Mouse (Mus musculus) MEL (cell line): ENCODE measurements around the gene Evpl.

Experiments used
- CTCF ChIP-seq, 3 experiments: IDR thresholded peaks in 2 of 3; conservative IDR thresholded peaks in 1 of 3; 2 replicates each; pipeline ENCODE4 v1.5.1; 2011 to 2012; ENCODE audit warnings: low read length in 3 of 3, low read depth in 2 of 3, mild to moderate bottlenecking in 2 of 3, improper control_type of control experiment in 1 of 3, inconsistent platforms in 1 of 3, mixed read lengths in 1 of 3, moderate library complexity in 1 of 3; ENCODE audit not compliant: control insufficient read depth in 1 of 3, insufficient read depth in 1 of 3, poor library complexity in 1 of 3, severe bottlenecking in 1 of 3
- ETS1 ChIP-seq: IDR thresholded peaks from 2 replicates; pipeline ENCODE4 v1.6.1; 2012; ENCODE audit warnings: low read depth, mild to moderate bottlenecking, inconsistent platforms, low read length, improper control_type of control experiment, moderate library complexity
- GATA1 ChIP-seq: IDR thresholded peaks from 2 replicates; pipeline ENCODE4 v1.6.1; 2011; ENCODE audit warnings: low read depth, low read length, improper control_type of control experiment
- HCFC1 ChIP-seq: IDR thresholded peaks from 2 replicates; pipeline ENCODE4 v1.6.1; 2012; ENCODE audit warnings: low read depth, mild to moderate bottlenecking, inconsistent platforms, low read length, improper control_type of control experiment, moderate library complexity
- MAFK ChIP-seq: IDR thresholded peaks from 2 replicates; pipeline ENCODE4 v1.6.1; 2011; ENCODE audit warnings: low read depth, mild to moderate bottlenecking, low read length, improper control_type of control experiment, borderline replicate concordance
- MAX ChIP-seq: IDR thresholded peaks from 2 replicates; pipeline ENCODE4 v1.6.1; 2011; ENCODE audit warnings: low read length, improper control_type of control experiment
- MAZ ChIP-seq: IDR thresholded peaks from 2 replicates; pipeline ENCODE4 v1.6.1; 2012; ENCODE audit warnings: low read depth, mild to moderate bottlenecking, inconsistent platforms, low read length, improper control_type of control experiment
- MXI1 ChIP-seq: IDR thresholded peaks from 2 replicates; pipeline ENCODE4 v1.6.1; 2011; ENCODE audit warnings: mild to moderate bottlenecking, low read depth, low read length, improper control_type of control experiment
- POLR2A ChIP-seq, 2 experiments: IDR thresholded peaks; 2 replicates each; pipeline ENCODE4 v1.6.1; 2011 to 2012; ENCODE audit warnings: low read length in 2 of 2, mild to moderate bottlenecking in 2 of 2, control low read depth in 1 of 2, improper control_type of control experiment in 1 of 2, low read depth in 1 of 2, moderate library complexity in 1 of 2; ENCODE audit not compliant: control insufficient read depth in 1 of 2, insufficient read depth in 1 of 2, poor library complexity in 1 of 2
- RAD21 ChIP-seq: IDR thresholded peaks from 2 replicates; pipeline ENCODE4 v1.6.1; 2011; ENCODE audit warnings: mild to moderate bottlenecking, low read depth, low read length, improper control_type of control experiment
- USF1 ChIP-seq: IDR thresholded peaks from 2 replicates; pipeline ENCODE4 v1.6.1; 2014; ENCODE audit warnings: low read depth, mild to moderate bottlenecking, inconsistent platforms, low read length, improper control_type of control experiment, moderate library complexity
- ZMIZ1 ChIP-seq: IDR thresholded peaks from 2 replicates; pipeline ENCODE4 v1.6.1; 2012; ENCODE audit warnings: low read depth, mild to moderate bottlenecking, inconsistent platforms, low read length, improper control_type of control experiment, moderate library complexity

- TF ChIP-seq MXI1 (no peak), CTCF (IDR thresholded peaks at IDR 0.05 in 2 of 3, conservative IDR thresholded peaks at IDR 0.05 in 1 of 3; ENCODE audit: control insufficient read depth in 1 of 3, insufficient read depth in 1 of 3, low read depth in 2 of 3, low read length in 3 of 3, poor library complexity in 1 of 3, severe bottlenecking in 1 of 3) (no peak), MAFK (no peak), MAX (no peak), POLR2A (IDR thresholded peaks at IDR 0.05; ENCODE audit: control insufficient read depth in 1 of 2, insufficient read depth in 1 of 2, low read depth in 1 of 2, low read length in 2 of 2, poor library complexity in 1 of 2) (no peak), MAZ (no peak), ETS1 (no peak), USF1 (no peak), GATA1 (no peak), HCFC1 (no peak), ZMIZ1 (no peak), RAD21 (no peak)
Measured at GRCm38 (mm10) chr11:116244580-116244979, 6.7 kb upstream of the Evpl start.
